Mouse (Mus musculus) hindbrain, embryonic 13.5 days (tissue): ENCODE measurements at regions not wholly inside any gene's neighbourhood (a gene's known extent, or its start where the extent isn't known, plus 50 kb on each side); places are given as distances from the start of the nearest gene placed in this dataset.

Experiments used
- ATAC-seq: fragments of 200-750 bp; cut with Nextera tagmentation; 2 replicates; pipeline ENCODE4 v1.8.0; 2017; ENCODE audit warnings: moderate TSS enrichment; ENCODE audit not compliant: low FRiP score
- H3K27ac ChIP-seq: fragments of 300-500 bp; sonication (generic); 2 replicates; pipeline ENCODE4 v1.5.1; 2015; ENCODE audit warnings: inconsistent platforms, mild to moderate bottlenecking, moderate library complexity
- H3K27me3 ChIP-seq: fragments of 300-500 bp; sonication (generic); 2 replicates; pipeline ENCODE4 v1.6.1; 2015; ENCODE audit warnings: mild to moderate bottlenecking, inconsistent platforms
- H3K36me3 ChIP-seq: fragments of 300-500 bp; sonication (generic); 2 replicates; pipeline ENCODE4 v1.6.1; 2015; ENCODE audit warnings: mild to moderate bottlenecking, inconsistent platforms
- H3K4me1 ChIP-seq: fragments of 300-500 bp; sonication (generic); replicated peaks from 2 replicates; pipeline ENCODE4 v1.6.1; 2015; ENCODE audit warnings: inconsistent platforms
- H3K4me2 ChIP-seq: fragments of 300-500 bp; sonication (generic); 2 replicates; pipeline ENCODE4 v1.6.1; 2015; ENCODE audit warnings: inconsistent platforms, mild to moderate bottlenecking, moderate library complexity
- H3K4me3 ChIP-seq: fragments of 300-500 bp; sonication (generic); 2 replicates; pipeline ENCODE4 v1.5.1; 2015; ENCODE audit warnings: mild to moderate bottlenecking, inconsistent platforms
- H3K9ac ChIP-seq: fragments of 300-500 bp; sonication (generic); 2 replicates; pipeline ENCODE4 v1.6.1; 2015; ENCODE audit warnings: mild to moderate bottlenecking, inconsistent platforms
- H3K9me3 ChIP-seq: fragments of 300-500 bp; sonication (generic); 2 replicates; pipeline ENCODE4 v1.6.1; 2016; ENCODE audit warnings: inconsistent platforms
- WGBS: fragments of 180-500 bp; shearing (Covaris S2); methylation state at CpG from one replicate; pipeline ENCODE4 v1.1.7; 2015; 5-methylcytosine and 5-hydroxymethylcytosine counted together

DNA sequence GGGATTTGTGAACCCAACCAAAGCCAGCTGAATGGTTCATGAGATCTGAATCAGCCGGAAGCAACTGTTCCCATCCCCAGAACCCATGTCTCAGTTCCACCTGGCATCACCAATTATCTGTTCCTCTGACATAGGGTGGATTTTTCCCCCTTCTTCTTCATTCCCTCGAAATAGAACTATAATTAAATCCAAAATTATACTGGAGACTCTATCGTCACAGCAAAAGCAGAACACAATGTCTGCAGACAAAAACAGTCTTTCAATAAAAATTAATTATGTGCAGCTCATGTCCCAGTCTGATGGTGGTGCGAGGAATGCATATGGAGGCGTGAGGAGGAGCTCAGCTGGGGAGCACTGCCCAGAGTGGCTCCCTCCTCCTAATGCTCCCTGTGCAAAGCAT, 280.4 kb downstream of the Emp1 start:
- Histone ChIP-seq H3K4me2 (no peak overlapping the region), H3K4me3 (no peak overlapping the region), H3K9ac (no peak overlapping the region), H3K9me3 (0 out of 2 replicates have a peak, but pooled peaks cover 6% of the 10 kb centered on the region), H3K36me3 (no peaks in the 10 kb centered on the region), H3K27ac (no peak overlapping the region), H3K4me1 (no peaks in the 10 kb centered on the region), H3K27me3 (no peaks in the 10 kb centered on the region)
- no peak for ATAC-seq
- 87% methylated on average over 5 of the region's 5 CpGs for WGBS

DNA sequence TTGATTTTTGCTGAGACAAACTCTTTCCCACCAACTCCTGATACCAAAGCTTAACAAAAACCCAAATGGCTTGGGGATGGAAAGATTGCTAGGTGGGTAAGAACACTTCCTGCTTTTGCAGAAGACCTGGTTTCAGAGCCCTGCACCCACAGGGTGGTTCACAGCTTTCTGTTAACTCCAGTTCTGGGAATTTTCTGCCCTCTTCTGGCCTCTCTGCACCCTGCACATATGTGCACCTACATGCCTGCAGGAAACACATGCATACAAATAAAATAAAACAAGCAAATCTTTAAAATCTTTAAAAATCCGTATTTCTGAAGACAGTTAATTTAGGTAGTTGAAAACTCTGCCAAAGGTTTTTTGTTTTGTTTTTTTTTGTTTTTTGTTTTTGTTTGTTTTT, 283.8 kb downstream of the Emp1 start:
- Histone ChIP-seq H3K4me3 (no peak overlapping the region), H3K36me3 (no peaks in the 10 kb centered on the region), H3K27me3 (no peaks in the 10 kb centered on the region), H3K4me1 (no peaks in the 10 kb centered on the region), H3K9ac (no peak overlapping the region), H3K9me3 (0 out of 2 replicates have a peak, but pooled peaks cover 3% of the 10 kb centered on the region), H3K27ac (no peak overlapping the region), H3K4me2 (no peak overlapping the region)
- 62% methylated on average over 1 of the region's 1 CpGs for WGBS
- no peak for ATAC-seq

DNA sequence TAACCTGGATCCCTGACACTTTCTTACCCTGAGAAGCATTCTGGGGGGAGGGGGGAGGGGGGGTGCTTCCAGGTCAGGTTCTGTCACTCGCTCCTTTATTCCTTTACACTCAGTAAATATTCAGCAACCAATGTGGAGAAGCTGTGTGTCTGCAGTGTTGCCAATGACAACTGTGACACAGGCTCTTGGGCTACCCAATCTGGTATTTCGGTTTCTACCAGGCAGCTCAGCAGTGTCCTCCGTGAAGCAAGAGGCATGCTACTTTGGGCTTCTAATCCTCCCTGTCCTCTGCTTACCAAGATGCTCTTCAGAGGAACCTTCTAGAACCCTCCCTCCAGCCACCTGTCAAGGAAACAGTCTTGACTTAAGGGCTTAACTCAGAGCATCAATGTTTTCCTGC, 290.7 kb downstream of the Emp1 start:
- Histone ChIP-seq H3K36me3 (no peaks in the 10 kb centered on the region), H3K9ac (no peak overlapping the region), H3K4me3 (no peak overlapping the region), H3K4me1 (no peaks in the 10 kb centered on the region), H3K27ac (no peak overlapping the region), H3K9me3 (no peaks in the 10 kb centered on the region), H3K27me3 (no peaks in the 10 kb centered on the region), H3K4me2 (no peak overlapping the region)
- WGBS: 88% methylated on average over 3 of the region's 3 CpGs
- ATAC-seq: no peak

DNA sequence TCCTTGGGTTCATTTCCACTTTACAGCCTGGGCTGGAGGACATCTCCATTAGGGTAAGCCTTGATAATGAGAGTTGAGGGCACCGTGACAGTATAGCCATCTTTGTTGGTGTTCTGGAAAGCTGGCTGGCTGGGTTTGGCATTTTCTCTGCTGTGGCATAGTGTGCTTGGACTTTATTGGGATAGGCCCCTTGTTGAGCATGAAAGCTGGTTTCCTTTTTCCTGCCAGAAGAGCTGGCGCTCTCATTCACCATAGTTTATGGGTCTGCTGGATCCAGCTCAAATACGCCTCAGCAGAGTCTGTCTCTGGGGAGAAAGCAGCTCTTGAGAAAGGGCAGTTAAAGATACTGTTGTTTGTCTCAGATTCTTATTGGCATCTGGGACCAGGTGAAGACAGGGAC, 300.0 kb downstream of the Emp1 start:
- WGBS: 93% methylated on average over 3 of the region's 3 CpGs
- Histone ChIP-seq H3K4me3 (no peak overlapping the region), H3K9me3 (no peaks in the 10 kb centered on the region), H3K27me3 (no peaks in the 10 kb centered on the region), H3K9ac (no peak overlapping the region), H3K4me1 (no peaks in the 10 kb centered on the region), H3K27ac (no peak overlapping the region), H3K36me3 (no peaks in the 10 kb centered on the region), H3K4me2 (no peak overlapping the region)
- no peak for ATAC-seq

DNA sequence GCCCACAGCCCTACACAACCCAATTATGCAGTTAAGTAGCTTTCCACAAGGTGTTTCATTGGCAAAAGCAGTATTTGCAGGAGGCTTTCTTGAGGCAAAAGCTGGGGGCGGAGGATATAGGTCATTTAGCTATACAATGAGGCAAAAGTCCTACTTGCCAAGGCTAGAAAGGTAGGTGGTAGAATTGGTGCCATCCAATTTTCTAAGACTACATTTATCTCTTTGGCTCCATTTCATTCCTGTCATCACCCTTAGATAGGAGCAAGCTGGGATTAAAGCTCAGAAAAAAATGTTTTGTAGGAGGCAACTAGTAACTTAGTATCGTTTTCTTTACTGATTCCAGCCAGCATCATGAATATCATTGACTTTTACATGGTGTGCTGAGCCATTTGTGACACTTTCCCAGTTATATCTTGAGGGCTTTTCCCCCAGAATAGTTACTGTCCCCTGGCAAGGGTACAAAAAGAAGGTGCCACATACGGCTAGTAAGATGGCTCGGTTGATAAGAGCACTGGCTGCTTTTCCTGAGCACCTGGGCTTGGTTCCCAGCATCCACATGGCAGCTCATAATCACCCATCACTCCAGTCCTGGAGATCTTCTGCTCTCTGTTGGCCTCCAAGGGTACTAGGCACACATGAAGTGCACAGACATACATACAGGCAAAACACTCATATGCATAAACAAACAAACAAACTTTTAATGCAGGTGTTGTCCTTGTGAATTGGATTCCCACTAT, 300.6 kb downstream of the Emp1 start:
- no peak for ATAC-seq
- 94% methylated on average over 4 of the region's 4 CpGs for WGBS
- Histone ChIP-seq H3K4me1 (no peaks in the 10 kb centered on the region), H3K27me3 (no peaks in the 10 kb centered on the region), H3K4me3 (no peak overlapping the region), H3K36me3 (no peaks in the 10 kb centered on the region), H3K9me3 (no peaks in the 10 kb centered on the region), H3K9ac (no peak overlapping the region), H3K27ac (no peak overlapping the region), H3K4me2 (no peak overlapping the region)
